Mouse (Mus musculus): ENCODE results near the gene Adh7. TPM values are rescaled to one million over a fixed set of nuclear protein-coding genes. Genes with fewer than 3 reads are reported as not detected.

Adh7 gene
- total RNA-seq, 4 experiments from 2014 or later, result 0.13 to 0.27 (median 0.21) TPM; not detected in 1

DNA sequence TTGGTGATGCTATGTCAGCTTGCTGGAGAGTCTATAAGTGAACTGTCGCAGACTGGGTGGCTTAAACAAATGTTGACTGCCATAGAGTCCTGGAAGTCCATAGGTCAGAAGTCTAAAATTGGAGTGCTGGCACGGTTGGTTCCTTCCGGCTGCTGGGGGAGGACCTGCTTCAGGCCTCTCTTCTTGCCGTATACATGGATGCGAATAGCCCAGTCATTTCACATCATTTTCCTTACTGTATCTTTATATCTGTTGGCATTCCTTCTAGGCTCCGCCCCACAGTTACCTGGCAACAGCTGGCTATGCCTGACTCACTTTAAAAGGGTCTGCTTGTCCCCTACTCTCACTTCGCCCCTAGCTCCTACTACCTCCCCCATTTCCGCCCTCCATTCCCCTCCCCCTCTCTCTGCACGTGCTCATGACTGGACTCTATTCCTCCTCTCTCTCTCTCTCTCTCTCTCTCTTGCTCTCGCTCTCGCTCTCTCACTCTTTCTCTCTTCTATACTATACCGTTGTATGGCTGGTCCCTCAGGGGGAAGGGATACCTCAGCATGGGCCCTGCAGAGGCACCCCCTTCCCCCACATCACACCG lies 6.9 kb downstream of the Adh7 start:
- no peak for DNase-seq (ENCODE audit: low spot score in 2 of 2)

DNA sequence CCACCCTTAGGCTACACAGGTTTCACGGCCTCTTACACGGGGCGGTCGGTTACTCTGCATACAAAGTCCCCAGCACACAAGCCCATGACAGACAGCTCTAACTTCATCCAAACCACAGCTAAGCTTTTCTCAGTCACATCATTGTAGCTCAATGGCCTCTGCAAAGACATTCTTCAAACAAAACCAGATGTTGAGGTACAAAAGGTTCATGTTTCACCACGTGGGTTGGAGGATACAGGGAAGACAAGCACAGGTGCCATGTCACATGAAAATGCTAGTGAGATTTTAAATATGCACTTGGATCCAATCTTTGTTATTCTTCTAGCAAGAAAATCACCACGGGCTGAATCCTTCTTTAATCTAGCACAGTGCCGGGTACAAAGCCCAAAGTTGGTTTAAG lies 7.8 kb downstream of the Adh7 start:
- DNase-seq (ENCODE audit: low spot score in 2 of 2), result no peak

DNA sequence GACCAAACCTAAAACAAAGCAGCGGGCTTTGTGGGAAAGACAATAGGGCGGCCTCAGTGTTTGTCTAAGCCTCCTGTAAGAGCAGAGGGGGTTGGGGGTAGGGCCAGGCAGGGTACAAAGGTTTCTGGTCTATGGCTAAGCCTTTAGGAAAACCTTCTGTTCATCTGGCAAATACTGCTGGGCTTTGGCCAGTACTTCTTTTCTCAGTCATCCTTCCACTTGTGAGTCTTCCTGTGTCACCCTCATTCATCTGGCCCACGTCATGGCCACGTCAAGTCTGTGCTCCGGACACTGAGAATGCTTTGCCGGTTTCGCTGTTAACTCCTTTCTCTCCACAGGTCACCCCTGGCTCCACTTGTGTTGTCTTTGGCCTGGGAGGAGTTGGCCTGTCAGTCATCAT lies 8.3 kb downstream of the Adh7 start:
- no peak for DNase-seq (ENCODE audit: low spot score in 2 of 2)

DNA sequence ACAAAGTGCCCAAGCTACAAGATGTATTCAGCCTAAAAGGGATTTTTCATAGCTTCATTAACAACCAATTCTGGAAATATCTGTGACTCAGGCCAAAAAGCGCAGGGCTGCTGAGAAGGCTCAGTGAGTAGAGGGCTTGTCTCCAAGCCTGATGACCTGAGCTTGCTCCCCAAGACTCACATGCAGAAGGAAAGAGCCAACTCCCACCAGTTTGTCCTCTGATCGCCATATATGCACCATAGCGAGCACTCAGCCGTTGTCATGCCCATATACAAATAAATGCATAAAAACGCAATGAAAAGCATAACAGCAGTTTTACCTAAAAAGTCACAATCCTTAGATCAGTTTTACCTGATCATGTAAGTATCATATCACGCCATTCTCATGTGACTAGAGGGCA lies 8.9 kb downstream of the Adh7 start:
- DNase-seq (ENCODE audit: low spot score in 2 of 2), result no peak

DNA sequence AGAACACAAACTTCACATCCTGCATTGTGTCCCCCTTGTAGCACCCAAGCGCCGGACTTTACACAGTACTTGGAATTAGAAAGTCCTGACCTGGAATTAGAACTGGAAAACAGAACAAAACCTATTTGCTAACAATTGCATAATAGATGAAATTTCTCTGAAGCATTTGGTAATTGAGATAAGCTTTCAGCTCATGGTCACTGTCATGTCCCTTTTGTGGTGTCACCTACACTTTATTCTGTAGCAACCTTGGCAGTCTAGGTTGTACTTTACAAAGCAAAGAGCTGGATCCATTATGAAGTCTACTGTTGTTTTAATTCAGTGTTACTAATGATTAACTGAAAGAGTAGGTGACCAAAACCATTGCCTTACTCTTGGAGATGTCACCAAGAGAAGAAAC lies 9.5 kb downstream of the Adh7 start:
- DNase-seq (ENCODE audit: low spot score in 2 of 2), result no peak

DNA sequence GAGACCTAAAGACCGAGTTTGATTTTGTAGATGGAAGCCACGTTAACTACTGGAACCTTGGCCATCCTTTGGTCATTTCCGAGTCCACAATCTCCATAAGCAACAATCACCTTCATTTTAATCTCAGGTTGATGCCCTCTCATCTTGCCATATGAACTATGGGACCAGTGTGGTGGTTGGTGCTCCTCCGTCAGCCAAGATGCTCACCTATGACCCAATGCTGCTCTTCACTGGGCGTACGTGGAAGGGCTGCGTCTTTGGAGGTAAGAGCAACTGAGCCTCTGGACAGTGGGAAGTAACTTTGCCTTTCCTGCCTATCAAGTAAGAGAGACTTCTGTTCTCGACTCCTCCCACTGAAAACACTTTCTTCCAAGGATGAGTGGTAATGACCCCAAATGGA lies 10.2 kb downstream of the Adh7 start:
- DNase-seq (ENCODE audit: low spot score in 2 of 2), result no peak

DNA sequence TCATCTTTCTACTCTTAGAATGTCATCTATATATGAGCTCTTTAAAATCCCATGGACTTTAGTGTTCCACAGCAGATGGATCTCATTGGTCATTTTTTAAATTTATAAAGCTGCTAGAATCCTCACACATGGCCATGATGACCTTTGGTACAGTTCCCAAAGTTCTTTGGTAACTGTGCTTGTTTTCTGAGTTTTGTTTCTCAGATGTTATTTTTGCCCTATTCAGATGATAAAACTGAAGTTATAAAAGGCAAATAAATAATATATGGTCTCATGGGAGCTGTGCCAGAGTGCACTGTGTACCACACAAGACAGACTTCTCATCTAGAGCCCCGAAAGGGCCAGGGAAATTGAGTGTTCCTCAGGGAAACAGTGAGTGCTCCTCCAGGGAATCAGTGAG lies 11.9 kb downstream of the Adh7 start:
- DNase-seq (ENCODE audit: low spot score in 2 of 2), result no peak

DNA sequence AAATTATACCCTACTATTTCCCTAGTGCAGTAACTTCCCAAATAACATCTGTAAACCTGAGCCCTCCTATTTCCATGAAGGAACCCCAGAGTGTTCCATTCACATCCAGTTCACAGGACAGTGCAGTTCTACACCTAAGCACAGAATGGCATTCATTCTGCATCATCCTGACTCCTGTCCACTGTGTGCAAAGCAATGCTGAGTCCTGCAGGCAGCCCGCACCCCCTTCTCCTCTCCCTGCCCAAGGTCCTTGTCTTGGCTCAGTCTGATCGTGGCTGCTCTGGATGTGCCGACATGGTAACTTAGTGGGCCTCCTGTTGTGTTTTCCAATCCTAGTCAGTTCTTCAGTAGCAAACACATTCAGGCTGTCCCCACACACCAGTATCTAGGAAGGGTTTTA lies 12.7 kb downstream of the Adh7 start:
- no peak for DNase-seq (ENCODE audit: low spot score in 2 of 2)

DNA sequence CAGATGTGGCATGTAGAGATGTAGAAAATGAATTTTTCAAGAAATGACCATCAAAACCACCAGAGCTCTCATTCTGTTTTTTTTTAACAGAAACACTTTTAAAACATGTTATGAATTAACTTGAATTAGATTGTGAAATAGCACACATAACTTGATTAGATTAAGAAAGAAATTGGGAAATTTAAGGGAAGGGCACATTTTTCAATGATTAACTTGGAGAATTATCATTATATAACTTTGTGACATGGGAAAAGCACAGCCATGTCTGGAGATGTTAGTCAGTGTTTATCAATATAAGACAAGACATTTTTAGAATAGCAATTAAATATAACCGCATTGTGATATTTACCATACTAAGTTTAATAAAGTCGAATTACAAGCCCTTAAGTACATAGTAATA lies 14.0 kb downstream of the Adh7 start:
- no peak for DNase-seq (ENCODE audit: low spot score in 2 of 2)

DNA sequence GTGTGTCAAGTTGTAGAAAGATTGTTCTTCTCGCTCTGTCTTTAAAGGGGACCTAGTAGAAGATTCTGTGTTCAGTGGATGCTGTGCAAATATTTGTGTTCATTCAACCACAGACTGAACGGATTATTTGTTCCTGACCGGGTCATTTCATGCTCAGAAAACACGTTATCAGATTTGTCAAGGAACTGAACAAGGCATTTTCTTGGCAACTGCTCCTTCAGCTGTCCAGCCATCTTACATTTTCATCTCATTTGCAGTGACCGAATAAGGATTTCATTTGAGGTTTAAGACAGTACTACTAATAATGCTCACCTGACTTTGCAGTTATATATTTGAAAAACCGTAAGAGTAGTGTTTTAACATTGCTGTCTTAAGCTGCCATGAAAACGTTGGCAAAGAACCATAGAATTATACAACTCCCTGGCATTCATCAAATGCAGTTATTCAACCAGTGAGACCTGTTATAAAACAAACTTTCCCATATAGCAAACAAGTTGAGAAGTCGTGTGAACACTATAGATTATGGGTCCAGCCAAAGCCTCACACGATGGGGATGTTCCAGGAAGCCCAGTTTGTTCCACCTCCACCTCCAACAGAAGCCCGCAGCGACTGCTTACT lies 19.1 kb downstream of the Adh7 start:
- DNase-seq (ENCODE audit: low spot score in 2 of 2), result no peak

DNA sequence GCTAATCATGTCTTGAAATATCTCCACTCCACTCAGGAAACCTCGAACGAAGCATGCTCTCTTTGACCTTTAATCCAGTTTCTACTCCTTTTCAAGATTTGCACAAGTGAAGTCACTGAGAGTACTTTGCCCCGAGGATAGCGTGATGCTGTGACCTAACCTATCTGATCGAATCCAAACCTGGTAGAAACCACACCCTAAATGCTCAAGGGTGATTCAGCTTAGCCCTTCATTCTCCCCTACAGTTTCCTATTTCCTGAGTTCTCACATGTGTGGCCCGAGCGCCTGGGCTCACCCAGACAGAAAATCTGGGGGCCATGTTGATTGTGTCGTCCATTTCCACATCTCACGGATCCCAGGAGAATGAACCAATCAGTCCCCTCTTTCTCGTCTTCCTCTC lies 20.5 kb downstream of the Adh7 start:
- no peak for DNase-seq (ENCODE audit: low spot score in 2 of 2)

DNA sequence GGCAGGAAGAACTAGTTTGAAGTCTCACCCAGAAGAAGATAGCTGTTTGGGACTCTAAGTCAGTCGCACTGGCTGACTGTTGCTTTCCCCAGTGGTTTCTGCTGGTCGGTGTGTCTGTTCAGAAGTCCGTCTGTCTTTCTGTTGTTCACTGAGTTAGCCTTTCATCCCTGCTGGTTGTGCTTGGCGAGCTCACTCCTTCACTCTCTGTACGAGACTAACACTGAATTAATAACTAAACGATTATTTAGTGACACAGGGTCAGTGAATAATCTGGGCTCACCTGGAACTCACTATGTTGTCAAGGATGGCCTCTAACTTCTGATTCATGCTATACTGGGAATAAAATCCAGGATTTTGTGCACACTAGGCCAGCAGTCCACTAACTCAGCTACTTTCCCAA lies 21.9 kb downstream of the Adh7 start:
- DNase-seq (ENCODE audit: low spot score in 2 of 2), result no peak

DNA sequence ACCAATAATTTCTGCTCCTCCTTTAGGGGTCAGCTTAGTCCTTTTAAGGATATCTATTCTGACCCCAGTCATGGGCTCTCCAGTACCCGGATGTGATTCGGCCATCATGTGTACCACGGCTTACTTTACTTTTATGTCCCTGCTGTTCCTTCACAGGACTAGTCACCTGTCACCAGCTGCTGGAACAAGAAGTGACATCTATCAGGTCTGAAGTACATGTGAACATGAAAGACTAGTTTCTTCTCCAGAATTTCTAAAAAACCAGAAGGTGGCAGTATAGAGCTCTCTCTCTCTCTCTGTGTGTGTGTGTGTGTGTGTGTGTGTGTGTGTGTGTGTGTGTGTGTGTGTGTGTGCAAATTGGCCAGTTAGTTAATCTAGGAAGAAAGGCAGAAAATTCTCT lies 22.9 kb downstream of the Adh7 start:
- no peak for DNase-seq (ENCODE audit: low spot score in 2 of 2)

DNA sequence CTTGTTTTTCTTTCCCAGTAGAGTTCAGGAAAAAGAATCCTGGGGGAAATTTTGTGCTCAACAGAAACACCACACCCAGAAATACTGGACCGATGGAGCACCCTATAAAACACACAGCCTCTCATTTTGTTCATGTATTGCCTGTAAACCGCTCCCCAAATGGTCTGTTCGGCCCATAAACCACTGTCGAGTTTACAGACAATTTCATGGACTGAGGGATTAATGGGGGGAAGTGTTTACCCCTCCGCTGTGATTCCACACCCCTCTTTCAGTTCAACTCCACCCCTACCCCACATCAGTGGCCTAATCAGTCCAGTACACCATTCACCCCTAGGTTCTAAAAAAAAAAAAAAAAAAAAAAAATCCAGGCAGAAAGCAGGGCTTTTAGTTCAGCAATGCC lies 23.4 kb downstream of the Adh7 start:
- no peak for DNase-seq (ENCODE audit: low spot score in 2 of 2)

DNA sequence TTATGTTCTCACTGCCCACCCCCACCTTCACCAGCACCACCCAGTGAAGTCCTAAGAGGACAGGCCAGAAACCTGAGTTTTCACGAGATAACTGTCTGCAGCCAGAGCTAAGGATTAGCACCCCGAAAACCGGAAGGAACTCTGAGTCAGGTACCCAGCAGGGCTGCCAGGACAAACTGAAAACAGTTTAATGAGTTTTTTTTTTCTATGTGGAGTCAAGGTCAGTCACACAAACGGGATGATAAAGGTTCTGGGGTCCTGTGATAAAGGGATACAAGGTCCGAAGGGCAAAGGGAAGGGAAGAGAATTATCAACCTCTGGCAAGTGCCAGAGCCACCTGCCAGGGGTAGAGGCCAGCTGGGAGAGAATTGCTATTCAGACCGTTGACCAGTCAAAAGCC lies 23.8 kb downstream of the Adh7 start:
- no peak for DNase-seq (ENCODE audit: low spot score in 2 of 2)

DNA sequence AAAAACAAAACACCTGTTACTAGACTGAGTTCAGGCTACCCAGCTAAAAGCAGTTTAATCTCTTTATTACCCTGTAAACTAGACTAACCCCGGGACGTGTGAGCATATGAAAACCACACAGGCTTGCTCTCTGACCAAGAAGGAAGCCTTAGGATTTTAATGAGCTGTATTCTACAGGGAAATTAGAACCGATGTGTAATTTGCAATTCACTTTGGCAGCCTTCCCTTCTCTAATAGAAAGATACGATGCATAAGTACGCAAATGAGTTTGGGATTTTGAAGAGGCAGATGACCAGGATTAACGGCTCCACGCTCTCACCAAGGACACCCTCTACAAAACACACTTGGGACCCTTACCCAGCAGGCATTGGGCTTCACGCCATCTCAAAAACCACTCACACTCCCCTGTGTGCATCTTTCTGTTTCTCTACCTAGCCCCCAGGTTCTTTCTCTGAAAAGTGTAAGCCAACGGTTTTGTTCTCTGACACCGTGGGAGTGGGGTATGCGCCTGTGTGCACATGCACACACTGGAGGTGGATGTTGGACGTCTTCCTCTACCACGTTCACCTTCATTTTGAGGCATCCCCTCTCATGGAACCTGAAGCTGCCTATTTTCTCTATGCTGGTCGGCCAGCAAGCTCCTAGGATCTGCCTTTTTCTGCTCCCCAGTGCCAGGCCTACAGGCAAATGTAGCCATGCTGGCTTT lies 24.6 kb downstream of the Adh7 start:
- no peak for DNase-seq (ENCODE audit: low spot score in 2 of 2)

DNA sequence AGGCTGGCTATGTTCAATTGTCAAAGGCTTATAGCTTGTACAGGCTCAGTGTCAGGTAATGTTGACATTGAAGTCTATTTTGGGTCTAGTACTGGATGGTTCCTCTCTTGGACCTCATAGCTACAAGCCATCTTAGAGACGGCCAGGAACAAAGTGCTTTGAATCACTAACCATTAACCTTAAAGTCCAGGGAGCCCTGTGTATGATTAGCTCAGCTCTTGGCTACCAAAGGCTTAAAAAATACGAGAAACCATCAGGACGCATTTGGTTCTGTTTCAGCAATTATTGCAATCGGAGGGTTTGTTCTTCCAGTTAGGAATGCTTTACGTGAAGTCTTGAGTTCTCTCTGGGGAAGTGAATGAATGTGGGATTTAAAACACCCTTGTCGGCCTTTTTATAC lies 25.4 kb downstream of the Adh7 start:
- DNase-seq (ENCODE audit: low spot score in 2 of 2), result no peak

DNA sequence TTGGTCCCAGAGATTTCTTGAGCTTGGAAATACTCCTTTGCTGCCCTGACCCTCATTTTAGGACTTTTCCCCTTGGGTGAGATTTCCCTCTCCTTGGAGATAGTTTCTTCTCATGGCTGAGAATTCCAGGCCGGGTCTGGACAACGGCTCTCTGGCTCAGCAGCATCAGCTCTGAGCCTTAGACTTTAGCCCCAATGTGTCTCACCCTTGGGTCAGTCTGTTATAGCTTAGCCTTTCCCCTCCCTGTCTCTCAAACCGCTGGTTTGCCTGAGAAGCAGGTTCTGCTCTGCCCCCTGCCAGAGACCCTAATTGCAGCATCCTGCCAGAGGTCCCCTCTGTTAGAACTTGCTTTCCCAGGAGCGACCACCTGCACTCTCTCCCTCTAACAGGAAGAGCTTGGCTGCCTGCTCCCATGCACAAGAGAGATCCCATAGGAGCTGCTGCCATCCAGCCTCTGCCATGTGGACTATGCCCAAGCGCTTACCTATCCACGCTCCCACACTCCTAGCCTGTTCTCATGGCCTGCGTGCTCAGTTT lies 26.8 kb downstream of the Adh7 start:
- no peak for DNase-seq (ENCODE audit: low spot score in 2 of 2)

DNA sequence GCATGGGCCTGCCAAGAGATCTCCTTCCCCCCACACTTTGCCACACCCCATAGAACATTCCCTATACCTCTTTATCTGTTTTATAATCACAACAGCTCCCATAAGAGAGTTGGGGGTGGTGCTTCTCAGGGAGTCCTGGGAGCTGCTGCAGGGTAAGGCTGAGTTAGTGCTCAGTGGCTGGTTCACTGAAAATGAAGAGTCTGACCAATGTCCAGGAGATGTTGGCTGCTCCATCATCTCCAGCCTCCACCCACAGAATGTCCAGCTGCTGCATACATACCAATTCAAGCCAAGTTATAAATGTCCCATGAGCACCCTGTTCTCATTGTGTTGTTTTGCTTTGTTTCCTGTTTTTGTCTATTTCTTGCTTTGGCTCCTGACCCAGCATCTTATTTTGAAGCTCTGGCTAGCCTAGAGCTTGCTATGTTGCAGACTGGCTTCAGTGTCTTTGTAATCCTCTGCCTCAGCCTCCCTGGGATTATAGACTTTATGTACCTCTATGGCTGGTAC lies 29.0 kb downstream of the Adh7 start:
- no peak for DNase-seq (ENCODE audit: low spot score in 2 of 2)

DNA sequence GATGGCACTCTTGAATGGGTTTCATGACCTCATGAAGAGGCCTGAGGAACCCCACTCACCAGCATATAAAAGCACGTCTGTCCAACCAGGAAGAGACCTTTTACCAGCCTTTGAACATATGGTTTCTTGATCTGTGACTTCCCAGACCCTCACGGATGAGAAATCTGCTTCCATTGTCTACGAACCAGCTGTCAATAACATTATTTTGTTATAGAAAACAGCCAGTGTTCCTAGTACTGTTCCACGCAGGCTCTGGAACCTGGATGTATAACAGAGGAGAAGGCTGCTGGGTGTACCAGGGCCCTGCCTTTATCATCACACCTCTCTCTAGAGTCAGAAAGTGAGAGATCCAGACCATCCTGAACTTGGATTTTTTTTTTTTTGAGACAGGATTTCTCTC lies 29.7 kb downstream of the Adh7 start:
- no peak for DNase-seq (ENCODE audit: low spot score in 2 of 2)

DNA sequence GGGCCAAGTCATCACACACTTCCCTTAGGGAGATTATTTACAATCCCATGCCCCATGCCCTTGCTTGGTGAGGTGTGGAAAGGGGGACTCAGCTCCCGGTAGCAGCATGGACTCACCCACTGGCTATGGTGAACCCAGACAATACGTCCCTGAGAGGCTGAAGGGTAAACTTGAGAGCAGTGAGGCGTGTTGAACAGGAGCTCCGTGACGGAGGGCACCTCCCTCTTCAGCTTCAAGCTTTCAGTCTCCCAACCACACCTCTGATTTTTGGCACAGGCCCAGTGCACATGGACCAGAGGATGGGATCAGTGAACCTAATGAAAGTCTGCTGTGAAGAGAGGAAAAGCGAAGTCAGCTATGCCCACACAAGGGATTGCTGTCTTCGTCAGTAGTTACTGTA lies 30.5 kb downstream of the Adh7 start:
- DNase-seq (ENCODE audit: low spot score in 2 of 2), result no peak

DNA sequence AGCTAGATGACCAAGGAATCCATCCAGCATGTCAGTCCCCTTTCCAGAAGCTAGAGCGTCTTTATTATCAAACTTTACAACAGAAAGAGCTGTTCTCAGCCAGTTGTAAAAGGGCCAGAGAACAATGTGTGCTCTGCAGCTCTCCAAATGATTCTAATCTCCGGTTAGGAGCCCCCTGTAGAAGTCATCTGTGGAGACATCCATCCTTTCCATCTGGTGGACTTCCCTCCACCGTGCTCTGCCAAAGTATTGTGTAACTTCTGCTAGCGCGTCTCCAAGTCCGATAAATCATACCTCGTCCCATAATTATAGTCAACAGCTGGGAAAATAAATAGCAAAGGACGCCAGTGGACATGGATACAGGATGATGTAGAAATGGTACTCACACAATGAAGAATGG lies 31.2 kb downstream of the Adh7 start:
- no peak for DNase-seq (ENCODE audit: low spot score in 2 of 2)

DNA sequence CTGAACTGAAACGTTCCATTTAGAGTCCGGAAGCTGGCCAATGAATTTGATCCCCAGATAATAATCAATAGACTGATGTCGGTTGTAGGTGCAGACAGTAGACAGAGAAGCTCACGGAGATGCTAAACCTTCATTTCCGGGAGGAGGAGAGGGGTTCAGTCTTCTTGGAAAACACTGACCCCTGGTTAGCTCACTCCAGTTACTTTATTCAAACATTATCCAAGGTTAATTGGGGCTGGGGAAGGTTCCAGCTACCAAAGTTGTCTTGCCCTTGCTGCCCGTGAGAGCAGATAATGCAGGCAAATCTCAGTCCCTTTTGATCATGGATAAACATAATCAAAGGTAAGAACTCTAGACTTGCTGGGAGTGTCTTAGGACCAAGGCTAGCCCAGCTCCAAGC lies 33.6 kb downstream of the Adh7 start:
- DNase-seq (ENCODE audit: low spot score in 2 of 2), result no peak

Measured in layer of hippocampus, adult 8-10 months (tissue).